Mouse (Mus musculus) brain, embryonic 14.5 days (tissue): Measurements from ENCODE around the gene Vps8.

Experiments
- CTCF ChIP-seq: fragments of 200-500 bp; IDR thresholded peaks from 2 replicates; pipeline ENCODE4 v1.5.1; 2012; ENCODE audit warnings: inconsistent platforms, mild to moderate bottlenecking, moderate library complexity, borderline replicate concordance; ENCODE audit not compliant: insufficient read depth, insufficient read length; ENCODE audit errors: extremely low read depth
- POLR2A ChIP-seq: fragments of 200-500 bp; IDR thresholded peaks from 2 replicates; pipeline ENCODE4 v1.6.1; 2012; ENCODE audit warnings: mild to moderate bottlenecking, inconsistent platforms, borderline replicate concordance; ENCODE audit not compliant: poor library complexity, insufficient read depth, insufficient read length, severe bottlenecking; ENCODE audit errors: extremely low read depth

- TF ChIP-seq CTCF (no peak), POLR2A (no peak)
These were observed 271.1 kb downstream of the Vps8 start for GRCm38 (mm10) chr16:21693981-21694462.
